Mouse (Mus musculus) neutrophil, adult 5-6 weeks (primary cell): ENCODE results near the gene Gpsm3. TPM values are rescaled to one million over a fixed set of nuclear protein-coding genes. Genes with fewer than 3 reads are reported as not detected.

Experiments
- ATAC-seq: fragments of 151-379, 151-347 bp; 2 replicates; pipeline ENCODE4 v1.8.0; 2017; ENCODE audit warnings: mild to moderate bottlenecking, moderate TSS enrichment; ENCODE audit not compliant: insufficient number of reproducible peaks, poor library complexity, low FRiP score, severe bottlenecking; ENCODE audit errors: extremely low read depth
- total RNA-seq: library from RNA; stranded (forward); fragments of 200-1000 nt; gene quantifications from 2 replicates; pipeline ENCODE4 v1.2.3, GENCODE M21; 2017

Gene Gpsm3
- total RNA-seq, 1 experiment from 2014 or later: 218 TPM

DNA sequence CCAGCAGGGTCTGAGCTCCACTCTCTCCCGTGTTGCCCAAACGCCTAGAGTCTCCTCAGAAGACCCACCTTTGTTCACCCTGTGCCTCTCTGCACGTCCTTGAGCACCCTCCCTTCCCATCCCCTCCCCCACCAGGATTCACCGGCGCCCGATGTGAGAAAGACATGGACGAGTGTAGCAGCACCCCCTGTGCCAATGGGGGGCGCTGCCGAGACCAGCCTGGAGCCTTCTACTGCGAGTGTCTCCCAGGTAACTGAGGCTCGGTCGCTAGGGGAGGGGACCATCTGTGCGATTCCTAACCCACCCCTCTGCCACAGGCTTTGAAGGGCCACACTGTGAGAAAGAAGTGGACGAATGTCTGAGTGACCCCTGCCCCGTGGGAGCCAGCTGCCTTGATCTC is 17.2 kb upstream of the Gpsm3 start:
- no peak for ATAC-seq

DNA sequence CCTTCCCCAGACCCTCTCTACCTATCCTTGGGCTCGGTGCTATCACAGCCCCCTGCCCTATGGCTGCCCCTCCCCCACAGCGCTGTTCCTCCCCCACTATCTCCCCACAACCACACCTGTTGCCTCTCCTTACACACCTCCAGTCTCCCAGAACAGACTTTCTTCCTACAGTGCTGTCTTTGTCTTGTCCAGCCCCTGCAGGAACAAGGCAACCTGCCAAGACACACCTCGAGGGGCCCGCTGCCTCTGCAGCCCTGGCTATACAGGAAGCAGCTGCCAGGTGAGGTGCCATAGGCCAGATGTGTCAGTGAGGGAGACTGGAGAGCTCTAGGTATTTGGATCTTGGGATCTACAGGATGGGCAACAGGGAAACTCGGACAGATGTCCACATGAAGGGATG is 13.0 kb upstream of the Gpsm3 start:
- ATAC-seq: no peak

DNA sequence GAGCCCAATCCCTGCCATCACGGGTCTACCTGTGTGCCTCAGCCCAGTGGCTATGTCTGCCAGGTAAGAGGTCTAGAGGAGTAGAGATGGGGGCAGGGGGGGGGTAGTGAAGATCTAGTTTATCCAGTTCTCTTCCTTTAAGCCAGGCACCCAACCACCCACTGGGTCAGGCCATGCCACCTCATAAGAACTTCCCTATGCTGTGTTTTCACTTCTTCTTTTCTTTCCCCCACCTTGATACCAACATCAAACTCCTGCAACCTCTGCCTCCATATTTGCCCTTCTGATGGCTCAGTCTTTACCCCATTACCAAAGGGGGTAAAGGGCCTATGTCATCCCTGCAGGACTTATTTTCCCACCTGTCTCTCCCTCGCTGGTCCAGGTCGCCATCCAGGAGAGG is 11.5 kb upstream of the Gpsm3 start:
- ATAC-seq: peak; percentile 75

DNA sequence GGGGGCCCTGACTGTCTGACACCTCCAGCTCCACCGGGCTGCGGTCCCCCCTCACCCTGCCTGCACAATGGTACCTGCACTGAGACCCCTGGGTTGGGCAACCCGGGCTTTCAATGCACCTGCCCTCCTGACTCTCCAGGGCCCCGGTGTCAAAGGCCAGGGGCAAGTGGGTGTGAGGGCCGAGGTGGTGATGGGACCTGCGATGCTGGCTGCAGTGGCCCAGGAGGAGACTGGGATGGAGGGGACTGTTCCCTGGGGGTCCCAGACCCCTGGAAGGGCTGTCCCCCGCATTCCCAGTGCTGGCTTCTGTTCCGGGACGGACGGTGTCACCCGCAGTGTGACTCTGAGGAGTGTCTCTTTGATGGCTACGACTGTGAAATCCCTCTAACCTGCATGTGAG is 7.1 kb upstream of the Gpsm3 start:
- no peak for ATAC-seq

DNA sequence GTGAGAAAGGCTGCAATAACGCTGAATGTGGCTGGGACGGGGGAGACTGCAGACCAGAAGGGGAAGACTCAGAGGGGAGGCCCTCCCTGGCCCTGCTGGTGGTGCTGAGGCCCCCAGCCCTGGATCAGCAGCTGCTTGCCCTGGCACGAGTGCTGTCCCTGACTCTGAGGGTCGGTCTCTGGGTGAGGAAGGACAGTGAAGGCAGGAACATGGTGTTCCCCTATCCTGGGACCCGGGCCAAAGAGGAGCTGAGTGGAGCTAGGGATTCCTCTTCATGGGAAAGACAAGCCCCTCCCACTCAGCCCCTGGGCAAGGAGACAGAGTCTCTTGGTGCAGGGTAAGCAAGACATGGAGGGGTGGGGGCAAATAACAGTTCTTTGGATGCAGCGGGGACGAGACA is 6.2 kb upstream of the Gpsm3 start:
- no peak for ATAC-seq

DNA sequence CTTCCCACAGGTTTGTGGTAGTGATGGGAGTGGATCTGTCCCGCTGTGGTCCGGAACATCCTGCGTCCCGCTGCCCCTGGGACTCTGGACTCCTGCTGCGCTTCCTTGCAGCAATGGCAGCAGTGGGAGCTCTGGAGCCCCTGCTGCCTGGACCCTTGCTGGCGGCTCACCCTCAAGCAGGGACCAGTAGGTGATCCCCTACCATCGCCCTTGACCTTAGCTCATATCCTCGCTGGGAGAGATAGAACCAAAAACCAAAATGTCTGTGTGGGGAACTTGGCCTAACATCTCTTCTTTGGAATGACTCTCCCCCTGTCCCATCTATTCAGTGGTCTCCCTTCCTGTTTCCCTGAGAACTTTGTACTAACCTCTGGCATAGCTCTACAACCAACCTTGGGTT is 5.8 kb upstream of the Gpsm3 start:
- no peak for ATAC-seq

DNA sequence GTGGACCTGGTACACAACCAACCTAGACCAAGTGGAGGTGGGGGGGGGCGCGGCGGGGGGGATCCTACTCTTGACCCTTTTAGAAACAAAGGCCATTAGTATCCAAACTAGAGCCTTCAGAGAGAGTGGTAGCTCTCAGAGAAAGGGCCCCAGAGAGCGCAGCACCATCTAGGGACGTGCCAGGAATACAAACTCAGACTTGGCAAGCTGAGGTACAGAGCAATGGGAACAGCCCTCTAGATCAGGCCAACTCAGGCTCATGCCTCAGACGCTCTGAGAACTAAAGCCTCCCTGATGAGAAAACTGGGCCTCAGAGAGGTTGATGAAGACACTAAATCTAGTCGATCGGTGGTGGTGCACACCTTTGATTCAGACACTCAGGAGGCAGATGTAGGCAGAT is 4.5 kb upstream of the Gpsm3 start:
- ATAC-seq: no peak

DNA sequence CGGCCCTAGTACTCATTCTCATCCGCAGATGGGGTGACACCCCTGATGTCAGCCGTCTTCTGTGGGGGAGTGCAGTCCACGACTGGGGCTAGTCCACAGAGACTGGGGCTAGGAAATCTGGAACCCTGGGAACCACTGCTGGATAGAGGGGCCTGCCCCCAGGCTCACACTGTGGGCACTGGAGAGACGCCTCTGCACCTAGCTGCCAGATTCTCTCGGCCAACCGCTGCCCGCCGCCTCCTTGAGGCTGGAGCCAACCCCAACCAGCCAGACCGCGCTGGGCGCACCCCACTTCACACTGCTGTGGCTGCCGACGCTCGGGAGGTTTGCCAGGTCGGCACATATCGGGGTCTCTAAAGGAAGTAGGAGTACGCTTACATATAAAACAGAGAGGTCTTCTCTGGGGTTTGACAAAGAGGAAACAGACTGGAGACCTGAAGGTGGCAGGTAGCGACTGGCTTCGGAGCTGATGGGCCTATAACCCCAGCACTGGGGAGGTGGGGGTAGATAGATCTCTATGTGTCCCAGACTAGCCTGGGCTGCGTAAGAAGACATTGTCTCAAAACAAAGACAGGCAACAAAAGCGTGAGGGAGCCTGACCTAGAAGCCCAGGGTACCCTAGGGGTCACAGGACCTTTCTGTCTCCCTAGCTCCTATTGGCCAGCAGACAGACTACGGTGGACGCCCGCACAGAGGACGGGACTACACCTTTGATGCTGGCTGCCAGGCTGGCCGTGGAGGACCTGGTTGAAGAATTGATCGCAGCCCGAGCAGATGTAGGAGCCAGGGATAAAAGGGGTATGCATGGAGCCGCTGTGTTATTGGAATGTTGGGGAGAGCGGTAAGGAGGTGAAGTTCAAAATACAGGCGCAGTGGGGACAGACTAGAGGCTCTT is 3.5 kb upstream of the Gpsm3 start:
- no peak for ATAC-seq

DNA sequence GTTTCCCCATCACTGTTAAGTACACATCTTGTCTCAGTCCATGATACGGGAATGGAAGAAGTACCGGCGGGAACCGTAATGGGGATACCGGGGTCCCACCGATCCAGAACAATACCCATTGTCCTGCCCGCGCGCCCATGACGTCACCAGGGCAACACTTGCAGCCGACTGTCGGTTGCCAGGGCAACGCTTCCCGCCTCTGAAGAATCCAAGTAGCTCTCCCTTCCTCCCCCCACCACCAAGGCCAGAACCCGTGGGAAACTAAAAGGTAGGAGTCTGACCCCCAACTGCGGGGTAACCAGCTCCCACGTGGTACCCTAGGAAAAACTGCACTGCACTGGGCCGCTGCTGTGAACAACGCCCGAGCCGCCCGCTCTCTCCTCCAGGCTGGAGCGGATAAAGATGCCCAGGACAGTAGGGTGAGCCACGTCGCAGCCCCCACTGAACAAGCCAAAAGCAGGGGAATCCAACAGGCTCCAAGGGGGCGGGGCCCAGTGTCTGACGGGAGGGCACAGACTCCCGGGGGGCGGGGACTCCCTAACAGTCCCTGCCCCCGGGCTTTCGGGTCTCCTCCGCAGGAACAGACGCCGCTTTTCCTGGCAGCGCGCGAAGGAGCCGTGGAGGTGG is 2.7 kb upstream of the Gpsm3 start:
- no peak for ATAC-seq

DNA sequence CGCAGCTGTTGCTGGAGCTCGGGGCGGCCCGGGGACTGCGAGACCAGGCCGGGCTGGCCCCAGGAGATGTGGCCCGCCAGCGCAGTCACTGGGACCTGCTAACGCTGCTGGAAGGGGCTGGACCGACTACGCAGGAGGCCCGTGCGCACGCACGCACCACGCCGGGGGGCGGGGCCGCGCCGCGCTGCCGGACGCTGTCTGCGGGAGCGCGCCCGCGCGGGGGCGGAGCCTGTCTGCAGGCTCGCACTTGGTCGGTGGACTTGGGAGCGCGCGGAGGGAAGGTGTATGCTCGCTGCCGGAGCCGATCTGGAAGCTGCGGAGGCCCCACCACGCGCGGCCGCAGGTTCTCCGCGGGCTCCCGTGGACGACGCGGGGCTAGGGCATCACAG is 2.2 kb upstream of the Gpsm3 start:
- ATAC-seq: peak; percentile 51

DNA sequence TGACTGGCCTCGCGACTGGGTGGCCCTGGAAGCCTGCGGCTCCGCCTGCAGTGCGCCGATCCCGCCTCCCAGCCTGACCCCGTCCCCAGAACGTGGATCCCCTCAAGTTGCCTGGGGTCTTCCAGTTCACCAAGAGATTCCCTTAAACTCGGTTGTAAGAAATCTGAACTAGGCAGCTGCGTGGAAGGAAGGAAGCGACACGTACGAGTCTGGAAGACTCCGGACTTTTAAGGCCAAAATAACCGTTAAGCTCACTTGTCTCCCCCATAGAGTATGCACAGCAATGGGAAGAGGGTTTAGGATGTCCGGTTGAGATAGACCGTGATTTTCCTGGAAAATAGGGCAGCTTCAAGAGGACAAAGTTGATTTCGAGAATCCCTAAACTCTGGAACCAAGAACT is 1.8 kb upstream of the Gpsm3 start:
- no peak for ATAC-seq

DNA sequence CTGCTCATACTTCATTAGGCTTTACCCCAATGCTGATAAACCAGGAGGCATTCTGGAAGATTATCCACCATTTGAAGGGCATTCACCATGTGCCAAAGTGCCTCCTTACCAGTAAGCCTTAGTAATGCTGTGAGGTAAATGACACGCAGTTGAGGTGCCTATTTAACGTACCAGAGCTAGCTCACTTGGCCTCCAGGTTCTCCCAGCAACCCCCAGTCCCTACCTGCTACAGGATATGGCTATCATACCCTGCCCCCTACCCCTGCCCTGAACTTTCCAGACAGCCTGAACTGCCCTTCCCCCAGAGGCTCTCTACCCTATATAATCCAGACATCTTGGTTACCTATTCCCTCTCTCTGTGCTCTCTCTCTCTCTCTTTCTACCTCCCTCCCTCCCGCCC is 839 bp upstream of the Gpsm3 start:
- ATAC-seq: no peak

DNA sequence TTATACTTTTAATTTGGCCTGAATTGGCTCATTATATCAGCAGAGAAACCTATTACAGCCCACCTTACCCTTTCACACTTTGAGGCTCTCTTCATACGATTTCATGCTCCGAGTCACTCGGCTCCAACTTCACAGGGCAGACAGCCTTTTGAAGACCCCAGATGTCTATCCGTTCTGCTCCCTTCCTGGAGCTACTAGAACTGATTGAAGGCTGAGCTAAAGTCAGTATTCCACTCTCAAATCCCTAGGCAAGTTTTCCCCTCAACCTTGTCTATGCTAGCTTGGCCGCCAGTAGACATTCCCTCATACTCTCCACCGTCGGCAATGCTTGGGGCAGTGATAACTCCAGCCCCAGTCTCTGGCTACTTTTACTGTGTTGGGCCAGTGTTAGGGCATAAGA is 400 bp upstream of the Gpsm3 start:
- no peak for ATAC-seq

DNA sequence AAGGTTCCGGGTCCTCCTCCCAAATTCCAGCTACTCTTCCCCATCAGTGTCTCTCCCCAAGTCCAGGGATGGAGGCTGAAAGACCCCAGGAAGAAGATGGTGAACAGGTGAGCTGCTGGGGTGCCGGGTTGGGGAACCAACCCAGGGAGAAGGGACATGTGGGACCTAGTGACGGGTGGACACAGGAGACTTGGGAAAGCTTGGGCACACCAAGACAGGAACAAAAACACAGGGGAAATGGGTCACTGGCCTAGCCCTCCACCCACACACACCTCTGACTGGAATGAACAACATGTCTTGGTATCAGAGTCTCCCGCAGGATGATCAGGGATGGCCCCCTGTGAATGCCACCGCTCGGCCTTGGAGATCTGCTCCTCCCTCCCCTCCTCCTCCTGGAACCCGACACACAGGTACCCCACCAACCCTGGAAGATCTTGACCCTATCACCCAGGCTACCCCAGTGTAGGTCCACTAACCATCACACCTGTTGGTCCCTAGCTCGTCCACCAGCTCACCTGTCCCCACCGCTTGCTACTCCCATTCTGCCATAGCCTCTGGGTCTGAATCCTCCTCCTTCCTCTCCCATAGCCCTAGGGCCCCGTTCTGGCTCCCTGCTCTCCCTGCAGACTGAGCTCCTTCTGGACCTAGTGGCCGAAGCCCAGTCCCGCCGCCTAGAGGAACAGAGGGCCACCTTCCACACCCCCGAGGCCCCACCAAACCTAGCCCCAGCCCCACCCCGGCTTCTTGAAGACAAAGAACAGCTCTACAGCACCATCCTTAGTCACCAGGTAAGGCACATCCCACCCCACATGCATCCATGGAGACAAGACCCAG is 765 bp downstream of the Gpsm3 start:
- ATAC-seq: no peak

DNA sequence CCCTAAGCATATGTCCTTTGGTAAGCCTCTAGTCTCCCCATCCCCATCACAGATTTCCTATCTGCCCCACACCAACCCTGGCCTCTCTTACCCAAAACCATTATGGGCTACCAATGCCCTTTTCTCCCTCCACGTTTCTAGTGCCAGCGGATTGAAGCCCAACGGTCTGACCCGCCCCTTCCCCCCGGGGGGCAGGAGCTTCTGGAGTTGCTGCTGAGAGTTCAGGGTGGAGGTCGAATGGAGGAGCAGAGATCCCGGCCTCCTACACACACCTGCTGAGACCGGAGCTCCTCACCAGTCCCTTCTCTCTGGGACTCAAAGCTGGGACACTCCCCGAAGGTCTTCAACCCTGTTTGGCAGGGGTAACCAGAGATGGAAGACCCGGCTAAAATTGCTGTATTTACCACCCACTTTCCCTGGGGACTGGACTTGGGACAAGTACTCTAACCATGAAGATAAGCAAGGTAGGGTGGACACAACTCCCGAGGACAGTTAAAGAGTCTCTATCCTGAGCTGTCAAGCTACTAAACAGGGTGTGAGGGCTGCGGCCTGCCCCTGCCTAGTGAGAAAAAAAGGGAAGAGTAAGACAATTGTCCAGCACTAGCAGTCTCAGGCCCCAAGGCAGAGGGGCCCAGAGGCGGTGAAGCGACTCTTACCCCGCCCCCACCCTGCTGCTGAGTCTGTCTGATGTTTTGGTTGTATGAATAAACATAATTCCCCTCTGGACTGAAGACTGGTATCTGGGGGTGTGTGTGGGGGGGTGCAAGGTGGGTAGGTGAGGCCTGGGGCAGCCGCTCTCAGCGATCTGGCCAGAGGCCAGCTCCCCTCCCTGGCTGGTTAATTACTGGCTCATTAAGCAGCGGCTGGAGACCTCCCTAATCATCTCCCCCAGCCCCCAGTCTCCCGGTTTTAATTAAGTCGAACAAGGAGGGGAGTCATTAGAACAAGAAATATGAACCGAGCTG is 1.7 kb downstream of the Gpsm3 start, which contains the start of gene Pbx2:
Gene Pbx2 (plus strand): TSS at position 238 of the 965 bp plus-strand sequence.
- ATAC-seq: no peak

DNA sequence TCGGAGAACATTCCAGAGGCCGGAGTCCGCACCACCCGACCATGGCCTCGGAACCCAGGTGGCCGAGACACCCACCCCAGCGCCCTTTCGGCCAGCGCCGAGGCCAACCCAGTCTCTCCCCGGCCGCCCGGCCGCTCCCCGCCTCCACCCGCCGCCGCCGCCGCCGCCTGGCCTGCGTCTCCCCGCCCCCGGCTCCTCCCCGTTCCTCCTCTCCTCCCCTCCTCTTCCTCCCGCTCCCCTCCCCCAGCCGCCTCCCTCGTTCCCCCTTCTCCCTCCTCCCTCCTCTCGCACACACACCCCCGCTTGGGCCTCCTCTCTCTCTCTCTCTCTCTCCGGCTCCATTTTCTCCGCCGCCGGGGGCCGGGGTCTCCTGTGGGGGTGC is 2.4 kb downstream of the Gpsm3 start:
- peak; percentile 69 for ATAC-seq

DNA sequence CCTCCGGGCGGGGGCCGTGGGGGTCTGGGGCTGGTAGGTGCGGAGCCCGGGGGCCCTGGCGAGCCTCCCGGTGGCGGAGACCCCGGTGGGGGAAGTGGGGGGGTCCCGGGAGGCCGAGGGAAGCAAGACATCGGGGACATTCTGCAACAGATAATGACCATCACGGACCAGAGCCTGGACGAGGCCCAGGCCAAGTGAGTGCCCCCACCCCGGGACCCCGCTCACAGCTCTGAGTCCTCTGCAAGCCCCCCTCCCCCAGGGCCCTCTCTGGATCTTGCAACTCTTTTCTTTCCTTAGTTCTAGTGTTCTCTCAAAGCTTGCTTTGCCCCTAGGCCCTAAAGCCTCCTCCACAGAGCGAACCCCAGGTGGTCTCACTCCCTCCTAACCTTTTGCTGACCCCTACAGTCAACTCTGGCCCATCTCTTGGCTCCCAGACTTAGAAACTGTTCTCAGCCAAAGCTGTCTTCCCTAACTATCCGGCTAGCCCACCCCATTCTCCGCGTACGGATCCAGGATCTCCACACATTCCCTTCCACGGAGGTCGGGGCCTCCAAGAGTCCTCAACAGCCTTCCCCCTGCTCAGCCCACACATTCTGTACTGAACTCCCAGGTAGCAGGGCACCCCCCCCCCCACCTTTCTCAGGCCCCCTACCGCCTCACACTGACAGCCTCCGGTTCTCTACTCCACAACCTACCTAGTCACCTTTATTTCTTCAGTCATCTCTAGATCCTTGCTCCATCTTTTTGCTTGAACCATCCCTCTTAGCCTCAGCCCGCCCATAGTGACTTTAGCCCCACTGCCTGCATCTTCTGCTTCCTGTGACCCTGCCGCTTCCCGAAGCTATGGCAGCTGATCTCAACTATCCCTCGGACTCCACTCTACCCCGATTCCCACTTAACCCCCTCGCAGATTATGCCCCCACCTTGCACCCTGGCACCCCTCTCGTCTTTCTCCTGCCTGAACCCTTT is 3.3 kb downstream of the Gpsm3 start:
- ATAC-seq: no peak
